Mouse (Mus musculus) erythroid progenitor cell, adult 5-6 weeks (primary cell): ENCODE data around the gene Abcc1. TPM values are rescaled to one million over a fixed set of nuclear protein-coding genes. Genes with fewer than 3 reads are reported as not detected.

Experiments
- ATAC-seq: replicated peaks from 2 replicates; pipeline ENCODE4 v1.8.0; 2016; ENCODE audit warnings: moderate number of reproducible peaks, mild to moderate bottlenecking, moderate TSS enrichment, inconsistent platforms; ENCODE audit not compliant: poor library complexity, low FRiP score, severe bottlenecking
- total RNA-seq, 2 experiments: library from RNA; stranded (forward) in 1 of 2; stranded (reverse) in 1 of 2; fragments of 150-400 nt in 1 of 2; fragments of 186-747, 209-891 nt in 1 of 2; gene quantifications; 2 replicates each; pipeline versions ENCODE4 v1.2.3 to v1.2.4; 2015 to 2017; ENCODE audit warnings: low replicate concordance in 2 of 2

The Abcc1 gene
- total RNA-seq, 2 experiments from 2014 or later = 2.5 to 2.8 TPM

GRCm38 (mm10) chr16:14477510-14478300, 116.3 kb downstream of the Abcc1 start:
- ATAC-seq = no peak

GRCm38 (mm10) chr16:14479641-14480040, 118.3 kb downstream of the Abcc1 start:
- no peak for ATAC-seq

- no peak for ATAC-seq
Measured at GRCm38 (mm10) chr16:14483221-14483620, 121.9 kb downstream of the Abcc1 start.

- no peak for ATAC-seq
Measured at GRCm38 (mm10) chr16:14493491-14494114, 132.2 kb downstream of the Abcc1 start.

GRCm38 (mm10) chr16:14501649-14502360, 140.4 kb downstream of the Abcc1 start:
- no peak for ATAC-seq

GRCm38 (mm10) chr16:14506461-14506860, 145.1 kb downstream of the Abcc1 start:
- no peak for ATAC-seq

Other genes starting within 250 kb of the Abcc1 start
- gene Nde1, start 198.3 kb upstream of the Abcc1 start, total RNA-seq (2015; ENCODE audit: low replicate concordance) = 258 and 271 TPM in 2 replicates
- gene Nde1, start 198.3 kb upstream of the Abcc1 start, total RNA-seq (2017; ENCODE audit: low replicate concordance) = 377 and 447 TPM in 2 replicates
- gene Marf1, start 198.2 kb upstream of the Abcc1 start, total RNA-seq (2015; ENCODE audit: low replicate concordance) = 62.9 and 82.9 TPM in 2 replicates
- gene Marf1, start 198.2 kb upstream of the Abcc1 start, total RNA-seq (2017; ENCODE audit: low replicate concordance) = 53.7 and 56.2 TPM in 2 replicates
- gene Myh11, start 70.2 kb upstream of the Abcc1 start, total RNA-seq (2015; ENCODE audit: low replicate concordance) = not detected in 2 replicates
- under 0.01 TPM in 1 of 2 replicates, not detected in the other for gene Myh11, start 70.2 kb upstream of the Abcc1 start, total RNA-seq (2017; ENCODE audit: low replicate concordance)
- 72.8 and 111 TPM in 2 replicates for gene Fopnl, start 44.2 kb upstream of the Abcc1 start, total RNA-seq (2015; ENCODE audit: low replicate concordance)
- 39.9 and 47.7 TPM in 2 replicates for gene Fopnl, start 44.2 kb upstream of the Abcc1 start, total RNA-seq (2017; ENCODE audit: low replicate concordance)
- gene A630010A05Rik, start 200.8 kb downstream of the Abcc1 start, total RNA-seq (2015; ENCODE audit: low replicate concordance) = not detected in 2 replicates
- not detected in 2 replicates for gene A630010A05Rik, start 200.8 kb downstream of the Abcc1 start, total RNA-seq (2017; ENCODE audit: low replicate concordance)